Mouse (Mus musculus): ENCODE results near the gene Tnfaip6. TPM values are rescaled to one million over a fixed set of nuclear protein-coding genes. Genes with fewer than 3 reads are reported as not detected.

Tnfaip6 gene
- 0.93 TPM for polyA plus RNA-seq (2014; fragmentation: Illumina TruSeq; extraction: RNeasy Lipid Tissue Mini Kit (QIAGEN cat#74804); ENCODE audit: low read depth, low replicate concordance)

DNA sequence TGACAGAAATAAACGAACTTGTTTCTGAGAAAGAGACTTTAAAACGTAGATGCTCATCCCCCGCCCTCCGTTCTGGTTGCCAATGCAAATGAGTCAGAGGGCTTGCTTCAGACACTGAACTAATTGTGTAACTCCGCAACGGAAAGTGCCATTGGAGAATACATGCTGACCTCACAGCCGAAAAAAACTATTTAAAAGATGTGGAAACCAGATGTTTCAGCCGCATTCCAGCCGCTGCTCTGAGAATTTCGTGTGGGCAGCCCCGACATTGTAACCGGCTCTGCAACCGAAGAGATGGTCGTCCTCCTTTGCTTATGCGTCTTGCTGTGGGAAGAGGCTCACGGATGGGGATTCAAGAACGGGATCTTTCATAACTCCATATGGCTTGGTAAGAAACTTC, at the start of gene Tnfaip6:
Gene Tnfaip6 (plus strand): TSS at position 128 of the 400 bp plus-strand sequence.

GRCm38 (mm10) chr2:52072491-52073140, 34.8 kb downstream of the Tnfaip6 start, which contains the start of gene Rif1:
TSS of gene Rif1 (plus strand) at chr2:52072832.

Other genes with a start within 250 kb of the Tnfaip6 start
- gene Rbm43, start 102.8 kb upstream of the Tnfaip6 start, polyA plus RNA-seq (2014; fragmentation: Illumina TruSeq; extraction: RNeasy Lipid Tissue Mini Kit (QIAGEN cat#74804); ENCODE audit: low read depth, low replicate concordance), result 45.5 TPM
- 26.0 TPM for gene Nmi, start 64.5 kb upstream of the Tnfaip6 start, polyA plus RNA-seq (2014; fragmentation: Illumina TruSeq; extraction: RNeasy Lipid Tissue Mini Kit (QIAGEN cat#74804); ENCODE audit: low read depth, low replicate concordance)
- gene Rif1, start 34.8 kb downstream of the Tnfaip6 start, polyA plus RNA-seq (2014; fragmentation: Illumina TruSeq; extraction: RNeasy Lipid Tissue Mini Kit (QIAGEN cat#74804); ENCODE audit: low read depth, low replicate concordance), result 74.1 TPM

Measured in adrenal gland, adult 10 weeks (tissue).